Mouse (Mus musculus) cerebellum, postnatal 10 days (tissue): ENCODE results near the gene Arrdc2.
A peak's percentile ranks its signal among the peaks of the same experiment; 100 is the strongest.
"Not testable (repeated sequence)": the region's sequence is repeated elsewhere in the genome, so short reads cannot be mapped to it uniquely, and the experiment has no call there.

Experiments
- DNase-seq, 2 experiments: peaks; one replicate each; pipeline ENCODE4 v3.0.0; 2021; ENCODE audit warnings: mixed read lengths in 2 of 2

Gene Arrdc2

DNA sequence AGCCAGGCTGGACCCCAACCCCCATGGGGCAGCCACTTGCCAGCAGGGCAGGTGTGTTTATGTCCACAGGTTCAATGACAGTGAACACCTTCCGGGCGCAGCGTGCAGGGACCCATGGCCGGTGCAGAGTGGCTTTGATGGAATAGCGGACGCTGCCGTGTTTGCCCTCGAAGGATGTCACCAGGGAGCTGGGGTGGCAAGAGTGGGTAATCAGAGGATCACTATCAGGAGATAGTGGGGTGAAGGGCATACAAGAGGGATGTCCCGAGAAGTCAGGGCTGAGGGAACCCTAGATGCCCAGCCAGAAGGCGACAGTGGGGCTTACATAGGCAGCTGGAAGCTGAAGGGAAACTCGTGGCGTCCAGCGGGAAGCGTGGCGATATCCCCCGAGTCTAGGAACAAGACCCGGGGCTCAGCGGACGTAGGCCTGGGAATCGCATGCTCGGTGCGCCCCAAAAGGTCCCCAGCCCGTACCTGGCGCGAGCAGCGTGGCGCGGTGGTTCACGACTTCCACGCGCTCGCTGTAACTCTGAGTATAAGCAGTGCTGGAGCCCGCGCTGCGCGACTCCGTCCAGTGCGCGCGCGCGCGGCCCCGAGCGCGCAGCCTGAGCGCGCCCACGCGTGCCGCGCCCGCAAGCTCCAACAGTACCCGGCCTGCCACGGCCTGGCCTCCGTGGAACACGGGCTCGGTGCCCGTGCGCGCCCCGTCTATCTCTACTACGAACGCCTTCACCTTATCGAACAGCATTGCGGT lies 689 bp downstream of the Arrdc2 start:
- DNase-seq = peak; percentile 54 to 56

DNA sequence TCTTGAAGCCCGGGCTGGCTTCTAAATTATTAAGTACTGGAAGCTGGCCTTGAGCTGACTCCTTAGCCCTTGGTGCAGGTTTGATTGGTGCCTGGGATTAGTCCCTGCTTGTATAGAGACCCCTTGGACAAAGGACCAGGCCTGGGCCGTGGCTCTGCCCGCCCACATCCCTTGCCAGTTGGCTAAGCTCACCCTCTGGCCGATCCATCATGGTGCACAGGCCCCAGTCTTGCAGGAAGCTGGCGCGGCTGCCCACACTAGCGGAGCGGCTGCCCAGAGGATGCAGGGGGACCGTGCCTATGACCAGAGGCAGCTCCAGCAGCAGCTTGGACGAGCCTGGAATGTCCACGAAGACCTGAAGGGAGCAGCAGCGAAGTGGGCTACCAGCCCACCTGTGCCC lies 2.9 kb downstream of the Arrdc2 start:
- DNase-seq = peak in 1 of 2 experiments; percentile 65

DNA sequence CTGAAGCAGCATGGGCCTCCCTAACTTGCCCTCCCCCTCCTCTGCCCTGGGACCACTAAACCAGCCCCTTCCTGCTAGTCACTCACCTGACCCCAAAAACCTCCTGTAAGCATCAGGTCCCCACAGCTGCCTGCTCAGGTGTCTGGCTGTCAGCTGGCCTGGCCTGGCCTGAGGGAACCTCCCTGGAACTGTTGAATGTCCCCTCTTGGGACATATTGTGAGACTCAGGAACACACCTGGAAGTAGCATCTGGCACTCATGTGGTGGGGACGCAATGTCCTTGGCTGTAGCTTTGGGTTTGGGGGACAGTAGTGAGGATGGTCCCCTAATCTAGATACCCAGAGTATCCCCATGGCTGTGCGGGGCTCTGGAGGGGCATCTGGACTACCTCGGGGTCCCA lies 5.4 kb downstream of the Arrdc2 start:
- DNase-seq = no peak

DNA sequence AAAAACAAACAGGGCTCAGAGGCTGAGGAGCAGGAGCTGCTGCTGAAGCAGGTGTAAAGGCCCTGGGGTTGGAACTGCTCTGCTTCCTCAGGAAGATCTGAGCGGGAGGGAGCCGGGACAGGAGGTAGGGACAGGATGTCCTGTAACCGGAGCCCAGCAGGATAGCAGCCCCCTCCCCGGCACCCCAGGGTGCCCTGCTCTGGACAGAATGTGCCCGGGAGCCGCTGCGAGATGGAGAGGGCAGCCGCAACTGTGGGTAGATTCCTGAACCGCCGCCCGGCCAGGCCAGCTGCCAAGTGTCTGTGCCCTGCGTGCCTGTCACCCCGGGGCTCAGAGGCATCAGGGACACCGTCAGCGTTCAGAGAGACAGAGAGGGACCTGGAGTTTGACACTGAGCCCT lies 6.0 kb downstream of the Arrdc2 start:
- peak; percentile 57 to 70 for DNase-seq

DNA sequence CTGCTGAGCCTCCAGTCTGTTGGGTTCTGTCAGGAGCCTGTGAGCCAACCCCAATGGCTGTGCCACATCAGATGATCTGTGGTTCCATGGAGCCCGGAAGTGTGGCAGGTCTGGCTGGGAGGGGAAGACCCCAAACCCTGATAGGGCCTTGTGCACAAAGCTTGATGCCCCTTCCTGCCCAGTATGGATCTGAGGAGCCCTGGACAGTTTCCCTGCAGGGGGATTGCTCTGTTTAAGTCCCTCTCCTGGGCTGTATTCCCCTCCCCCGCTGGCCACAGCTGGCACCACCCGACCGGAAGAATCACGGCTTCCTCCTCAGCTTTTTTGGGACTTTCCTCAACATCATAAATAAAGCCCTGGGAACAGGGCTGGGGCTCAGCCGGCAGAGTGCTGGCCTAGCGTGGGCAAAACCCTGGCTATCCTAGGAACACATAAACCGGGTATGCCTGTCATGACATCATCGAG lies 6.5 kb downstream of the Arrdc2 start:
- DNase-seq = no peak

DNA sequence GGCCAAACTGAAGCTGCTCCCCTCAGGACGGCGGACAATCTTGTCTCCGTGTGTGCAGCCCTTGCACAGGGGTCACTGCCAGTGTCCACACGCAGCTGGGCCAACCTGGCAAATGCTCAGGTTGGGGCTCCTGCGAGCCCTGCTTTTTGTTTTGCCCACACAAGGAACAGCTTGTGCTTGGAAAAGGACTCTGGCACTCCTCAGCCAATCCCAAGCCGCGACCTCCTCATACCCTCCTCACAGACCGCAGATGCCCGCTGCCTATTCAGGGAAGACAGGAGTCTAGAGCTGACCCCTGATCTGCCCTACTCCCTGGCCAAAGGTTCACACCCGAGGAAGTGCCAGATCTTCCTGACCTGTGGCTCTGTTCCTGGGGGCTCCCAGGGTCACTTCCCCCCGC lies 7.1 kb downstream of the Arrdc2 start:
- DNase-seq = no peak

DNA sequence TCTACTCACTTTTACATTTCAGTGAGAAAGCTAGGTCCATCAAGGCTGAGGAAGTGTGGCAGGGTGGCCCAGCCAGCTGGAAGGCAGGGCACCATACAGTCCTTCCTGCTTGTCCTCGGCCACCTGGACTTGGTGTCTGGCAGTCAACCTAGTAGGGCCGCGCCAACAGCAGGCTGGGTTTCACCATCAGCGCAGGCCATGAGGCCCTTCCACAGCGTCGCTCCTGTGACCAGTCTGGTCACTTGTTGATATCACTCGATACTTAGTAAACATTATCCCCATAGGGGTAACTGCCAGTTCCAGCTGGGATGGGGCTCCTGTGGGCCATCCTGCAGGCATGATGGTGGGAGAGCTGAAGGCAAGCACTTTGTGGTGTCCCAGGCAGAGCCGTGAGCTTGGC lies 8.0 kb downstream of the Arrdc2 start:
- no peak for DNase-seq

DNA sequence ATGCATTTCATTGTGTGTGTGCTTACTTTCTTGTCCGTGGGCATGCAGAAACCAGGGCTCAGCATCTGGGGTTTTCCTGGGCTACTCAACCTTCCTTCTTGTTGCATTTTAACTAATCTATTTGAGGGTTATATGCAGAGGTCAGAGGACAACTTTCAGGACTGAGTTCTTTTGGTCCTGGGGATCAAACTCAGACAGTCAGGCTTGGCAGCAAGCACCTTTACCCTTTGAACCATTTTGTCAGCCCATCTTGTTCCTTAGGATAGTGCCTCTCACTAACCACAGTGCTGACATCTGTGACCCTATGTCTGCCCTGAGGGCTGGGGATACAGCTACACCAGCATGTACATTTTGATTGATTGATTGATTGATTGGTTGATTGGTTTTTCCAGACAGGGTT lies 11.7 kb downstream of the Arrdc2 start:
- no peak for DNase-seq

DNA sequence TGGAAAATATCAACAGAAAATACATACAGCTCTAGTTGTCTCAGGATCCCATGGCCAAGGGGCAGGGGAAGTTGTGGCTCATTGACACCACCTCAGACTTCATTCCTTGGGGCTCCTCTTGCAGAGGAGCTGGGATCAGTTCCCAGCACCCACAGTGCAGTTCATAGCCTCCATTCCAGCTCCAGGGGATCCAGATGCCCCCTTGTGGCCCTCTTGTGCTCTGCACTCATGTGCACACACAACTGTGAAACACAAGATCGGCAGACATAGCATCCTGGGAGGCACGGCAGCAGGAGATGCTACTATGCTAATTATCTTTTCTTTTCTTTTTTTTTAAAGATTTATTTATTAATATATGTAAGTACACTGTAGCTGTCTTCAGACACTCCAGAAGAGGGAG lies 12.5 kb downstream of the Arrdc2 start:
- no peak for DNase-seq

DNA sequence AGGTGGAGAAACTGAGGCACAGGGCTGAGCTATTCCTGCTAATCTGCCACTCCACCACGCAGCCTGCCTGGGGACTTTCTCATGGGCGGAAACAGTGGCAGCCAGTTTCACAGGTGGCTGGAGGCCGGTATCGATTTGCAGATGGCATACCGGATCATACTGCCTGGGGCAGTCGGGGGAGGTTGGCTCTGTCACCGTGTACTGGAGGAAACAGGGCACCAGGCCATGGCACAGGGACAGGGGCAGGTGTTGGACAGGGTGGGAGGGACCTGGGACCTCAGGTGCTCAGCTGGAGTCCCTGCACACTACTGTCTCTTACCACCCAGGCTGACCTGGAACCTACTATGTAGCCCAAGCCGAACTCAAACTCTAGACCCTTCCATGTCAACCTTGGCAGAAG lies 13.7 kb downstream of the Arrdc2 start:
- no peak for DNase-seq

DNA sequence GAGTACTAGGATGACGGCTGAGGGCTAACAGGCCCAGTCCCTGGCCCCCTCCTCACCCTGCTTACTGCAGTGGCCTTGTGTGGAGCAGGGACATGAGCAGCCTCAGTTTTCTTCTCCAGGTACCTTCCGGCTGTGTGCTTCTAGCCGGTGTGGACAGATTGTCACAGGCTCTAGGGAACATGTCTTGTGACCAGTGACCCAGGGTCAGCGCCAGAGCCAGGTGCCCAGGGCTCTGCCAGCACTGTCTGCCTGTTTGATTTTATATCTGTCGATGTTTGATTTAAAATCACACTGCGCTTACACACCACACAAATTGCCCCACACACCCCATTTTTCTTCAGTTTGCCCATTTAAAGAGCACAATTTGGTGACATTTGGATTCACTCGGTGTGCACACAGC lies 15.7 kb downstream of the Arrdc2 start:
- no peak for DNase-seq

DNA sequence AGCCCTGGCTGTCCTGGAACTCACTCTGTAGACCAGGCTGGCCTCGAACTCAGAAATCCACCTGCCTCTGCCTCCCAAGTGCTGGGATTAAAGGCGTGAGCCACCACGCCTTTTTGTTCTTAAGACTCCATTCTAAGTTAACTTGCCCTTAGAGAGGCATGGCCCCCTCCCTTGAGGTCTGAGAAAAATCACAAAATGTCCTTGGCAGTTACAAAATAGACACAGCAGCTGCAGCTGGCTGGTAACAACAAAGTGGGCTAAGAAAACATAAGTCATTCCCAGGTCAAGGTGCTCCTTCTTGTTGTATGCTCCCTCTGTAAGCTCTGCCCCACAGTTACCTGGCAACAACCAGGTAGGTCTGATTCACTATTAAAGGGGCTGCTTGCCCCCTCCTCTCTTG lies 16.9 kb downstream of the Arrdc2 start:
- not testable (repeated sequence) for DNase-seq

DNA sequence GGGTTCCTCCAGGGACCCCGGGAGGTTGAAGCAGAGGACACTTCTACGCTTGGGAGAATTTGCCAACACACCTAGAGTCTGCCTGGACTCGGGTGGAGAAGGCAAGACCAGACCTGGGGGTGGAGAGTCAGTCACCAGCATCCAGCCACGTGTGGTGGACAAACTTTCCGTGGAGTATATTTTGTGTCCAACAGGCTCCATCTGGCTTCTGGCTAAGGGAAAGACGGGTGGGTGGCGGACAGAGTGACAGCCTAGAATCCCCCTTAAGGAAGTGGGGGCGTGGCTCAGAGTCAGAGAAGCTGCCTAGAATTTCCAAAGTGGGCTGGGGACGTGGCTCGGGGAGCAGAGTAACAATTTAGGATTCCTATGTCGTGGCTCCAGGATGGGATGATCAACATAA lies 17.5 kb downstream of the Arrdc2 start:
- DNase-seq = no peak

DNA sequence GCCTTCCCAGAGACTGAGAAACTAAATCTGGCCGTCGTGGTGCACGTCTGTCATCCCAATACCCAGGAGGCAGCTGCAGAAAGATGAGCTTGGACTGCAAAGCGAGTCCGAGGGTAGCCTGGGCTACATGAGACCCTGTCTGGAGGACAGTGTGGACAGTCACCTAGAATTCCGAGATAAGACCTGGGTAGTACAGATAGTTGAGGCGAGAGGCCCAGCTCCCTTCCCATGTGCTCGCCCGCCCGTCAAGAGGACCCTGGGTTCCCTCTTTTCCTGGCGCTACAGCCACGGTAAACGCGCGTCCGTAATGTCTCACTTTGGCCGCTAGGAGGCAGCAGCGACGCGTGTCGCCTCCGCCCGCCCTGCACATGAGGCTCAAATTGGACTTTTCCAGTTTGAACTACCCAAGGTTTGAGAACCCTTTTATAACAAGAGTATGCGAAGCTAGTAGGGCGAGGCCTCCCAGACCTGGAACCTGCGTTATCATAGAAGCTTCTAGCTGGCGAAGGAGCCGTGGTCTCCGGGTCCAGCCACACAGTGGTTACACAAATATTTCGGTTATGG lies 18.0 kb downstream of the Arrdc2 start:
- DNase-seq = peak; percentile 81 to 85

DNA sequence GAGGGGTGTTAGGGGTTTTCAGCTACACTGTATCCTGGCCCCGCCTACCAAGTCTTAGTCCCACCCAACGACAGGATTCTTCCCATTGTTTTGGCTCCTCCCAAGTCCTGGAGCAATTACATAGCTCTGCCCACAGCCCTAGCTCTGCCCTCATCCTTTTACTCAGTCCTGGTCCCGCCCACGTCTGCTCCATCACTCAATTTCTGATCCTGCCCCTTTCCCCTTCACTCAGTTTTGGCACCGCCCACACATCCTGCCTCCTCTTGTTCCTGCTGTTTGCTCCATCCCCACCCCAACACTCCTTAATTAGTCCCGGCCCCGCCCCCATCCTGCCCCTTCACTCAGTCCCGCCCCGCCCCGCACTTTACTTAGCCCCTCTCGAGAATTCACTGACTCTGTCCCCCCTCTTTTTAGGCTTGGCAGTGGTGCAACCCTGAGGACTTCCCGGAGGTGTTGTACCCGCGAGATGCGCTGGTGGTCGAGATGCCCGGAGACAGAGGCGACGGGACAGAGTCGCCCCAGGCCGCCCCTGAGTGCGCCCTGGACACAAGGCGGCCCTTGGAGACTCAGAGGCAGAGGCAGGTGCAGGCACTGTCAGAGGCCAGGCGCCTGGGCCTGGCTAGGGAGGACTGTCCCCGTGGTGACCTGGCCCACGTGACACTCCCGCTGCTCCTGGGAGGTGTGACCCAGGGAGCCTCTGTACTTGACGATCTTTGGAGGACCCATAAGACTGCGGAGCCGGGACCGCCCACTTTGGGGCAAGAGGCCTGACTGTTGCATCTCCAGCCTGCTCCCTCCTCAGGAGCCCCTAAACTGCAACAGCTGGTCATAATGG lies 19.2 kb downstream of the Arrdc2 start:
- DNase-seq = no peak

DNA sequence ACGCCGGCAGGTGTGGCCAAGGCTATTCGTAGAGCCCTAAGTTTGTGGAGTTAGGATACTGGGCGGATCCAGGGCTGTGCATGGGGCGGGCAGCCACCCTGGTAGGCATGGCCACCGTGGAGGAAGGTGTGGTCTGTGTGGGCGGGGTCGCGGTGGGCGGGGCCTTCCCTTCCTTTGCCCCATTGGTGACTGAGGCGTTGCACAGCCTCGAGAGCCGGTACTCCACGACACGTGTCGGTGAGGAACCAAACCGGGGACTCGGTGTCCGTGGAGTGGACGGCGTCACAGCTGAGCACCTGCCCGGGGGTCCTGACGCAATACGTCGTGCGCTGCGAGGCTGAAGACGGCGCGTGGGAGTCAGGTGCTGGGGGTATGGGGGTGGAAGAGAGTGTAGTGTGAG lies 22.8 kb downstream of the Arrdc2 start:
- no peak for DNase-seq

DNA sequence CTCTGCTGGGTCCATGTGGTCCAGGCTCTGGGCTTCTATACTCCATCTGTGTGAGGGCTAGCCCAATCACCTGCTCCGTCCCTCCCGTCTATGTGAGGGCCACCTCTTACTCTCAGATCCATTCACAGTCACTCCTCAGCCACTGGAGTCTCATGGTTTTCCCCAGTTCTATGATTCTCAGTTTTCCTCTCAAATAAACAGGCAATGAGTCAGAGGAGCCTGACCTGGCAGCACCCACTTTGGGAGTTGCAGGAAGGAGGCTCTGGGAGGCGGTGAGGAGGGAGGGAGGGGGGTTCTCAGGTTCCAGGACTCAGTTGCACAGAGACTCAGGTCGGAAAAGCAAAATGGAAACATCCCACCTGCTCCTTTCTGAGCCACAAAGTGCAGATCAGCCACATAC lies 26.6 kb downstream of the Arrdc2 start:
- DNase-seq = no peak

DNA sequence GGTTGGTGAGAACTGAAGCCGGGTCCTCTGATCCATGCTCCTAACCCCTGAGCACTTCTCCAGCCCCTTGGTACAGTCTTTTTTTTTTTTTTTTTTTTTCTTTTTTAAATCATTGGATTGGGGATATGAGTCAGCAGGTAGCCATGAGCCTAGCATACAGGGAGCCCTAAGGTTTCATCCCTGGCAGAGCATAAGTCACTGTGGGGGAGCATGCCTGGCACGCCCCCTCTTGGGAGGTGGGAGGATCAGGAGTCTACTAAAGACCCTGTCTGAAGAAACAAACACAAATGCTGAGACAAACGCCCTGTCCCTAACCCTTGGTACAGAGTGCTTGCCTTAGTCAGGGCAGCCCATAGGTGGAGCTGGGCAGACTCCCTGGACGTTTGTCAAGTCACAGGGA lies 27.5 kb downstream of the Arrdc2 start:
- DNase-seq = no peak

DNA sequence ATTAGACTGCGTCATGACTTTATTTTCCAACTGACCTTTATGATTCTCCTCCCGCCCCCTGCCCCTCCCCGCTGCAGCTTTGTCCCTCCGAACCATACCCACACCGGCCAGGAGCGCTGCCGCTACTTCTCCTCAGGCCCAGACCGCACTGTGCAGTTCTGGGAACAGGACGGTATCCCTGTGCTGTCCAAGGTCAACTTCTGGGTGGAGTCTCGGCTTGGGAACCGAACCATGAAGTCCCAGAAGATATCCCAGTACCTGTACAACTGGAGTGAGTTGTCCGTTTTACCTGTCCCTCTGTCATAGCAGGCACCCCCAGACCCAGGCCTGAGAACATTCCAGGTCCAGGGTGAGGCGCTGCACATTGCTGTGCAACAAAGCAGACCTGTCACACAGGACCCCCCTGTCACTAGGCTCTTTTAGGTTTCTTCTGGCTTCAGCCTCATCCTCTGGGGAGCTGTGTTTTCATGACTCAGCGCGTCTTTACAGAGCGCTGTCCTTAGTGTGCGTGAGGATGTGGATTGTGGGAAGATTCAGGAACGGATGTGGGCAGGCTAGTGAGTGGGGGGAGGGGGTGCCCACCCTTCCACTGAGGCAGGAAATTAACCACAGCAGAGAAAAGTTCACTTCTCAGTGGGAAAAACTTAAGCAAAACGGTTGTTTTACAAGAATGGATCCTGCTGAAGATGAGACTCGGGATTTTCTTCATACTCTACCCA lies 28.4 kb downstream of the Arrdc2 start:
- no peak for DNase-seq

DNA sequence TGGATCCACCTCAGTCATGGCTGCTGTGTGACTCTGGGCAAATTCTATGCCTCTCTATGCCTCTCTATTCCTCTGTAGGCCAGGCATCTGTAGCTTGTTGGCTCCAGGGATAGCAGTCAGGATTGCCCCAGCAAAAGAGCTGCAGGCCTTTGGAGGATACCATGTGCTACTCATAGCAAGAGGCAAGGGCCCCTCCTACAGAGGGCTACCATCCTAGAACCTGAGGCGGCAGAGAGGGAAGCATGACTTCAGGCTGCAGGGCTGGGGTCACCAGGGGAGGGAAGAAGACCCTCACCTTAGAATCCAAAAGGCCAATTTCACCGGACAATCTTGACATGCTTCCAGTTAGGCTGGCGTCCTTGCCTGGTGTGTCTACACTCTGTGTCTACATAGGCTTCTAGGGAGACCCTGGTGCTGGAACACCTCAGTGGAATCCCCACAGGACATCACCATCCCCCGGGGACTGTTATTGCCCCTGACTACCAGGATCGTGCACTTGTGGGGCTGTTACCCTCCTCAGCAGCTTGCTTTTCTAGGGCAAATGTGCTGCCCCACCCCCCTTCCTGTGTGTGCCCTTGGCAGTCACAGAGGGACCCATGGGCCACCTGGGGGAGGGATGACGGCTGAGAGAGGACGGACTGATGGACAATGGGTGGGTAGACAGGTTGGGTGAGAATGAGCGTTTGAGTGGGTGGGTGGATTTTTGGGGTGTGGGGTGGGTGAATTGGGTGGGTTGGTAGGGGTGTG lies 30.4 kb downstream of the Arrdc2 start:
- no peak for DNase-seq

DNA sequence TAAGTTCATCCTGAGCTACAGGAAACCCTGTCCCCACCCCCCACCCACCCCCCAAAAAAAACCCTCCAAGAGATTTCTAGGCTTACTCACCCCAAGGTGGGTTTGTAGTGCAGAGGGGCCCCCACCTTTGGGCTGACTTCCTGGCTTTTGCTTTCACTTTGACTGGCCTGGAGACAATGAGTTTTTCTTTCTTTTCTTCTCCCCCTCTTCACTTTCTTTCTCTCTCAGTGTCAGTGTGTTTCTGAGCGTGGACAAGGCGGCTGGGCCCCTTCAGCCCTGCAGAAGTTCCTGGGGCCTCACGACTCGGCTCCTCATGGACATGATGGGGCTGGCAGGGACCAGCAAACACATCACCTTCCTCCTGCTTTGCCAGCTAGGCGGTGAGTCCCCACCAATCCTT lies 31.3 kb downstream of the Arrdc2 start, which contains the start of gene Il12rb1:
Gene Il12rb1 (plus strand): TSS at position 211 of the 400 bp plus-strand sequence.
- no peak for DNase-seq

DNA sequence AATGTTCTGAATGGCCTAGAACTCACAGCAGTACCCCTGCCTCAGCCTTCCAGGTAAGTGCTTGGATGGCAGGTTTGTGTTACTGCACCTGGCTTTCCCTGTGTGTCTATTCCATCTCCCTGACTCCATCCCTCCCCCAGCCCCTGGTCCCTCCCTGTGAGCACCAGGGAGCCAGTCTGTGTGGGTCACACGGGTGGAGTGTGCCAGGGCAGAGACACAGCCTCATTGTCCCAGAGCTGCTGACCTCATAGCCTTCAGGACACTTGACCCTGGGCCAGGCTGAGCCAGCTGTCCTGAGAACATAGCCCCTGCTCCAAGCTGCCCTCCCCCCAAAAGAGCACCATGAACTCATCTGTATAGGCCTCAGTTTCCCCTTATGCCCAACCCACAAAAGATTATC lies 32.2 kb downstream of the Arrdc2 start:
- DNase-seq = no peak
